Comparison of ENCODE assay signal across 8 mouse cellular contexts in the genomic region with DNA sequence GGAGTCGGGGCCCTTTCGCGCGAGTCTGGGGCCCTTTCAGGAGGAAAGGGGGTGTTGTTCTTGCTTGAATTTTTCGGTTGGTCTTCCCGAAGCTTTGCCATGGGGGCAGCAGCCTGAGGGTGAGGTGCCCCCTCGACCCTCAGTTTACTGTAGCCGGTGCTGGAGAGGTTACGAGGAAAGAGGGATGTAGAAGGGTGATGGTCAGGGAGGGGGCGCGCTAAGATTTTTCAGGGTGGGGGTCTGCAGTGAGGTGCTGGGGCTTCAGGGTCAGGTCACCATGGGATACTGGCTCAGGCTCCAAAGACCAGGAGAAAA. TPM values are rescaled to one million over a fixed set of nuclear protein-coding genes. Genes with fewer than 3 reads are reported as not detected.
A peak's percentile ranks its signal among the peaks of the same experiment; 100 is the strongest.
DNase-seq lines count a peak whose midpoint lies in the region; ATAC-seq and TF ChIP-seq lines count a peak whose summit lies in the region.

No protein-coding gene starts in this region.

- no peak for TF ChIP-seq CTCF in kidney, adult 2 months (conservative IDR thresholded peaks at IDR 0.05; ENCODE audit: insufficient read depth, insufficient read length, low read depth, low read length)
- no peak for TF ChIP-seq CTCF in forebrain, postnatal 0 days (IDR thresholded peaks at IDR 0.05; ENCODE audit: low read depth)

- in situ Hi-C loops in ES-E14 (cut with MboI; ENCODE audit: low sequenced_read_pairs in 2 of 2, unreplicated experiment in 2 of 2), result no loop called here

- no peak for TF ChIP-seq POLR2A in kidney, adult 2 months (IDR thresholded peaks at IDR 0.05; ENCODE audit: low read depth, low read length)

- intact Hi-C loops in gastrocnemius, postnatal 14 days (cut with DNase I; ENCODE audit: low total_unique reads), result loop anchor here (5.0 kb wide), 1 partner anchor 72 kb away; no protein-coding TSS in a partner anchor

- H3K79me2 ChIP-seq in macrophage (ENCODE audit: inconsistent target), result peaks cover 29% of the 10 kb centered on the region

- H3K27ac ChIP-seq in kidney, adult 2 months (ENCODE audit: insufficient read depth, low read depth, low read length), result no peak overlapping the region
- no peak overlapping the region for H3K27ac ChIP-seq in ES-E14 (ENCODE audit: insufficient read depth, low read depth, low read length, poor library complexity, severe bottlenecking)
- H3K27ac ChIP-seq in forebrain, postnatal 0 days (ENCODE audit: low read depth, low read length), result no peak overlapping the region
- H3K27ac ChIP-seq in macrophage, result peak overlapping the region; percentile 19; the same call in 1 of the 2 replicates

- H3K4me2 ChIP-seq in forebrain, postnatal 0 days (ENCODE audit: low read depth), result peak overlapping the region; percentile 94

- H3K9ac ChIP-seq in ES-E14 (ENCODE audit: insufficient read depth, low read depth, low read length, poor library complexity, severe bottlenecking), result peak overlapping the region; percentile 26; the same call in 1 of the 2 replicates
- H3K9ac ChIP-seq in forebrain, postnatal 0 days, result peak overlapping the region; percentile 48

- 2% methylated on average over 11 of the region's 11 CpGs for WGBS in kidney, adult 2 months
- WGBS in forebrain, postnatal 0 days, result 0% methylated on average over 11 of the region's 11 CpGs
- 0% methylated on average over 11 of the region's 11 CpGs for WGBS in macrophage (ENCODE audit: missing documents)

- peaks cover 8% of the 10 kb centered on the region; the same call in 1 of the 2 replicates for H3K4me1 ChIP-seq in kidney, adult 2 months (ENCODE audit: control insufficient read depth, insufficient read depth, low read length)
- peaks cover 0 to 20% of the 10 kb centered on the region in 2 experiments; a peak in 2 of 4 replicates for H3K4me1 ChIP-seq in ES-E14 (ENCODE audit: control insufficient read depth in 2 of 2, insufficient read depth in 2 of 2, low read length in 2 of 2, poor library complexity in 1 of 2)
- peaks cover 32% of the 10 kb centered on the region for H3K4me1 ChIP-seq in forebrain, postnatal 0 days (ENCODE audit: insufficient read depth)

- peak overlapping the region; percentile 40 for H3K4me3 ChIP-seq in kidney, adult 2 months (ENCODE audit: insufficient read depth, low read depth, low read length)
- peak overlapping the region; percentile 54 to 59 for H3K4me3 ChIP-seq in ES-E14 (ENCODE audit: insufficient read depth in 1 of 2, low read depth in 1 of 2, low read length in 2 of 2, poor library complexity in 1 of 2, severe bottlenecking in 1 of 2)
- H3K4me3 ChIP-seq in forebrain, postnatal 0 days (ENCODE audit: low read depth, low read length), result peak overlapping the region; percentile 90
- H3K4me3 ChIP-seq in macrophage (ENCODE audit: inconsistent target), result peak overlapping the region; percentile 37

- DNase-seq in kidney, adult 2 months, result no peak
- DNase-seq in kidney, adult 18-20 months, result no peak
- DNase-seq in ES-E14 (ENCODE audit: low read depth, low spot score), result no peak
- no peak for DNase-seq in forebrain, postnatal 0 days
- DNase-seq in spleen, postnatal 4 days (ENCODE audit: low spot score in 2 of 2), result no peak
- DNase-seq in gastrocnemius, postnatal 14 days, result no peak
- no peak for DNase-seq in right cerebral cortex, postnatal 25 days

- no peak for ATAC-seq in forebrain, postnatal 0 days

- no peaks in the 10 kb centered on the region for H3K9me3 ChIP-seq in ES-E14 (ENCODE audit: control insufficient read depth, insufficient read depth, low read depth, low read length)
- H3K9me3 ChIP-seq in forebrain, postnatal 0 days (ENCODE audit: low read length), result no peaks in the 10 kb centered on the region

- no peaks in the 10 kb centered on the region for H3K36me3 ChIP-seq in kidney, adult 2 months (ENCODE audit: control insufficient read depth, insufficient read depth, low read length)
- H3K36me3 ChIP-seq in ES-E14 (ENCODE audit: control insufficient read depth, insufficient read depth, low read length, poor library complexity, severe bottlenecking) (no peaks in the 10 kb centered on the region), macrophage (ENCODE audit: inconsistent target) (no peaks in the 10 kb centered on the region)
- no peaks in the 10 kb centered on the region for H3K36me3 ChIP-seq in forebrain, postnatal 0 days (ENCODE audit: insufficient read depth)

- no peaks in the 10 kb centered on the region for H3K27me3 ChIP-seq in kidney, adult 2 months (replicated peaks; ENCODE audit: control insufficient read depth, insufficient read depth, low read length)
- peaks cover 44% of the 10 kb centered on the region for H3K27me3 ChIP-seq in forebrain, postnatal 0 days (ENCODE audit: insufficient read depth, low read length)

TF ChIP-seq in ES-E14, 5 proteins besides CTCF, POLR2A, EP300 and RAD21:
- TF ChIP-seq CHD2 (IDR thresholded peaks at IDR 0.05; ENCODE audit: low read depth, low read length), result no peak
- TF ChIP-seq ZNF384 (IDR thresholded peaks at IDR 0.05; ENCODE audit: low read depth, low read length), result no peak
- no peak for TF ChIP-seq ZC3H11A (IDR thresholded peaks at IDR 0.05; ENCODE audit: borderline replicate concordance, low read depth, low read length)
- no peak for TF ChIP-seq MAFK (IDR thresholded peaks at IDR 0.05; ENCODE audit: insufficient read depth, low read depth, low read length)
- no peak for TF ChIP-seq HCFC1 (IDR thresholded peaks at IDR 0.05; ENCODE audit: borderline replicate concordance, insufficient read depth, low read length)

RNA-seq across cellular contexts. Expression of gene Bahd1, which starts 0.6 kb away (rescaled TPM):
- polyA plus RNA-seq in kidney, adult 2 months (2012; rRNA removed), result 17.5 and 19.9 TPM in 2 replicates
- total RNA-seq in ES-E14 (2012; rRNA removed), result 6.0 and 7.7 TPM in 2 replicates
- 18.0 and 19.9 TPM in 2 replicates for total RNA-seq in forebrain, postnatal 0 days (2014; rRNA removed)
- polyA plus RNA-seq in forebrain, postnatal 0 days (2015; fragmentation: Nextera tagmentation; extraction: Ambion mirVana), result 4.6 and 5.1 TPM in 2 replicates
- total RNA-seq in macrophage (2018; cell fraction: chromatin; rRNA removed), result 10 to 100 TPM in 25 of 26 experiments, 1 to 10 TPM in 1; 8.2 to 57.9 (median 25.1) TPM
- total RNA-seq in macrophage (2018; cell fraction: cytosol; rRNA removed), result 10 to 100 TPM; 26.9 to 67.1 (median 40.2) TPM
- total RNA-seq in macrophage (2018; cell fraction: nucleus; rRNA removed), result 10 to 100 TPM; 16.1 to 56.5 (median 38.2) TPM
- polyA plus RNA-seq in macrophage (2018), result 20.7 to 31.5 TPM (median 27.2 TPM) in 3 replicates
- total RNA-seq in gastrocnemius, postnatal 14 days (2021), result 1 to 10 TPM; 4.9 to 5.0 TPM

RNA-seq across cellular contexts. Expression of gene Chst14, which starts 25.5 kb away (rescaled TPM):
- 7.4 and 8.0 TPM in 2 replicates for polyA plus RNA-seq in kidney, adult 2 months (2012; rRNA removed)
- 6.1 and 8.3 TPM in 2 replicates for total RNA-seq in ES-E14 (2012; rRNA removed)
- total RNA-seq in forebrain, postnatal 0 days (2014; rRNA removed), result 2.9 and 4.0 TPM in 2 replicates
- polyA plus RNA-seq in forebrain, postnatal 0 days (2015; fragmentation: Nextera tagmentation; extraction: Ambion mirVana), result 3.6 and 3.9 TPM in 2 replicates
- total RNA-seq in macrophage (2018; cell fraction: chromatin; rRNA removed), result 10 to 100 TPM in 7 of 26 experiments, 1 to 10 TPM in 18, under 1 TPM in 1; 0.95 to 17.3 (median 4.4) TPM
- total RNA-seq in macrophage (2018; cell fraction: cytosol; rRNA removed), result 10 to 100 TPM; 14.7 to 54.2 (median 30.2) TPM
- total RNA-seq in macrophage (2018; cell fraction: nucleus; rRNA removed), result 10 to 100 TPM in 25 of 26 experiments, 1 to 10 TPM in 1; 8.6 to 58.0 (median 32.0) TPM
- polyA plus RNA-seq in macrophage (2018), result 17.8 to 32.1 TPM (median 29.0 TPM) in 3 replicates
- total RNA-seq in gastrocnemius, postnatal 14 days (2021), result 1 to 10 TPM; 5.8 to 6.2 TPM

RNA-seq across cellular contexts. Expression of gene Ivd, which starts 39.0 kb away (rescaled TPM):
- 215 and 219 TPM in 2 replicates for polyA plus RNA-seq in kidney, adult 2 months (2012; rRNA removed)
- 19.6 and 24.9 TPM in 2 replicates for total RNA-seq in ES-E14 (2012; rRNA removed)
- total RNA-seq in forebrain, postnatal 0 days (2014; rRNA removed), result 49.0 and 50.5 TPM in 2 replicates
- polyA plus RNA-seq in forebrain, postnatal 0 days (2015; fragmentation: Nextera tagmentation; extraction: Ambion mirVana), result 42.9 and 45.8 TPM in 2 replicates
- total RNA-seq in macrophage (2018; cell fraction: chromatin; rRNA removed), result 100 to 1,000 TPM in 14 of 26 experiments, 10 to 100 TPM in 12; 18.1 to 199 (median 101) TPM
- total RNA-seq in macrophage (2018; cell fraction: cytosol; rRNA removed), result 10 to 100 TPM; 11.7 to 22.6 (median 17.4) TPM
- 100 to 1,000 TPM in 1 of 26 experiments, 10 to 100 TPM in 24, 1 to 10 TPM in 1; 8.3 to 104 (median 47.5) TPM for total RNA-seq in macrophage (2018; cell fraction: nucleus; rRNA removed)
- 20.1 to 26.7 TPM (median 23.1 TPM) in 3 replicates for polyA plus RNA-seq in macrophage (2018)
- 10 to 100 TPM; 68.8 to 85.3 TPM for total RNA-seq in gastrocnemius, postnatal 14 days (2021)

Comparison
In these comparisons a context has a peak if more than half of its experiments do, and no peak if none do; other contexts are left out.
1. H3K4me3 ChIP-seq: peak in every context shown above with its lines; median percentile 90 in forebrain, postnatal 0 days; 56 in ES-E14; 40 in kidney, adult 2 months; 37 in macrophage.